Mouse (Mus musculus) gastrocnemius, postnatal 10 days (tissue): Measurements from ENCODE around the gene Tspan31. TPM values are rescaled to one million over a fixed set of nuclear protein-coding genes. Genes with fewer than 3 reads are reported as not detected.
A peak's percentile ranks its signal among the peaks of the same experiment; 100 is the strongest.
"Not testable (repeated sequence)": the region's sequence is repeated elsewhere in the genome, so short reads cannot be mapped to it uniquely, and the experiment has no call there.

ENCODE experiments used
- DNase-seq: peaks from one replicate; pipeline ENCODE4 v3.0.0; 2021; ENCODE audit warnings: mixed read lengths
- total RNA-seq, 2 experiments: library from RNA; stranded (reverse); gene quantifications; 2 replicates each; pipeline ENCODE4 v1.2.3; 2021

Tspan31 gene
- total RNA-seq, 2 experiments from 2014 or later: 29.7 to 32.0 TPM

- DNase-seq: no peak
Observed at GRCm38 (mm10) chr10:127083915-127084306, 13.8 kb upstream of the Tspan31 start.

- no peak for DNase-seq
Observed at GRCm38 (mm10) chr10:127083292-127083914, 13.3 kb upstream of the Tspan31 start.

GRCm38 (mm10) chr10:127081996-127082620 is 12.0 kb upstream of the Tspan31 start:
- no peak for DNase-seq

GRCm38 (mm10) chr10:127080901-127081780 is 11.1 kb upstream of the Tspan31 start:
- peak; percentile 53 for DNase-seq

GRCm38 (mm10) chr10:127079665-127080391 is 9.8 kb upstream of the Tspan31 start:
- DNase-seq: peak; percentile 43

- DNase-seq: peak; percentile 28
Observed at GRCm38 (mm10) chr10:127078677-127079575, 8.9 kb upstream of the Tspan31 start.

GRCm38 (mm10) chr10:127078001-127078676 is 8.1 kb upstream of the Tspan31 start:
- DNase-seq: no peak

GRCm38 (mm10) chr10:127077515-127077914 is 7.5 kb upstream of the Tspan31 start:
- no peak for DNase-seq

GRCm38 (mm10) chr10:127076082-127076481 is 6.0 kb upstream of the Tspan31 start:
- DNase-seq: no peak

GRCm38 (mm10) chr10:127075651-127076050 is 5.6 kb upstream of the Tspan31 start:
- no peak for DNase-seq

GRCm38 (mm10) chr10:127075080-127075479 is 5.0 kb upstream of the Tspan31 start, which contains the start of gene Agap2:
Gene Agap2, plus strand, starts transcription at chr10:127075284.
- no peak for DNase-seq

- DNase-seq: no peak
Observed at GRCm38 (mm10) chr10:127073981-127074380, 3.9 kb upstream of the Tspan31 start.

- DNase-seq: not testable (repeated sequence)
Observed at GRCm38 (mm10) chr10:127072969-127073368, 2.9 kb upstream of the Tspan31 start.

- DNase-seq: not testable (repeated sequence)
Observed at GRCm38 (mm10) chr10:127072270-127072669, 2.2 kb upstream of the Tspan31 start.

GRCm38 (mm10) chr10:127071203-127071602 is 1.1 kb upstream of the Tspan31 start:
- no peak for DNase-seq

GRCm38 (mm10) chr10:127069281-127070189 is 529 bp downstream of the Tspan31 start:
- no peak for DNase-seq

- DNase-seq: no peak
Observed at GRCm38 (mm10) chr10:127068360-127069038, 1.6 kb downstream of the Tspan31 start.

GRCm38 (mm10) chr10:127066519-127067018 is 3.5 kb downstream of the Tspan31 start:
- DNase-seq: no peak

- no peak for DNase-seq
Observed at GRCm38 (mm10) chr10:127065981-127066380, 4.1 kb downstream of the Tspan31 start.
